Mouse (Mus musculus) left cerebral cortex, postnatal 10 days (tissue): ENCODE results near the gene Catsperd. TPM values are rescaled to one million over a fixed set of nuclear protein-coding genes. Genes with fewer than 3 reads are reported as not detected.

Experiments used
- DNase-seq, 2 experiments: peaks; one replicate each; pipeline ENCODE4 v3.0.0; 2021 to 2022; ENCODE audit warnings: low spot score in 2 of 2, mixed read lengths in 1 of 2; ENCODE audit errors: extremely low spot score in 1 of 2
- intact Hi-C: fragments of 180-260 bp; cut with DNase I; formaldehyde crosslinking; loops from one replicate; pipeline ENCODE4 v1.15.1; 2025
- total RNA-seq, 2 experiments: library from RNA; stranded (reverse); gene quantifications; 2 replicates each; pipeline ENCODE4 v1.2.3; 2021

The Catsperd gene
- total RNA-seq, 2 experiments from 2014 or later: 0.41 to 0.73 TPM

DNA sequence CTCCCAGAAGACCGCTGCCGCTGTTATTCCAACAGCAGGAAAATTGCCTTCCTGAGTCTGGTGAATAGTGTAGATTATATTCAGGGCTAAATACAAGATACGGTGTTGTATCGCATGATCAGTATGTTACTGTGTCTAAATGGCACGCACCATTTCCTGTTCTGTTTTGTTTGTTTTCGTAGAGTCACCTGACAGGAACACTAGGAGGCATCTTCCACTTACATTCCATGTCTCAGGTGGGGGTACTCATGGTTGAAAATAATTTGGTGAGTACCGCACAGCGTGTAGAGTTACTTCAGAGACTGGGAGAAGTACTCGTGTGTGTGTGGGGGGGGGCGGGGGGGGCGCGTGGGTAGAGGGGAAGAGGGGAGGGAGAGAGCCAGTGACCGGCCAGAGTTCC is 19.6 kb downstream of the Catsperd start:
- intact Hi-C loops: no loop called here
- DNase-seq: no peak

DNA sequence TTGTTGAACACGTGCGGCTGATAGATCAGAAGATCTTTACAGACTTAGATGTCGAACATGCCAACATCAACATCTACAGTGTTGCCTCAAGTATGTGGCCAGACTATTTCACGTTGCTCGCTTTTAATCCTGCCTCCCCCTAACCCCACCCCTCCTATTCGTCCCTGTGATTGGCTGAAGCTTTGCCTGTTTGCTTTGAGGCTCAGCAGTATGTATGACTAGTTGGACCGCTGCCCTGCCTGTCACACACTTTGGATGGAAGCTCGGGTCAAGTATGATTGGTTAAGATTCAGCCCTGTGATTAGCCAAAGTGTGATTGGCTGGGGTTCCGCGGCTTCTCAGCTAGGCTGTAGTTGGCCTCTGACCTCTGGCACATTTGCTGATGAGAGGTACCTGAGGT is 23.9 kb downstream of the Catsperd start:
- DNase-seq: peak in 1 of 2 experiments; percentile 56

DNA sequence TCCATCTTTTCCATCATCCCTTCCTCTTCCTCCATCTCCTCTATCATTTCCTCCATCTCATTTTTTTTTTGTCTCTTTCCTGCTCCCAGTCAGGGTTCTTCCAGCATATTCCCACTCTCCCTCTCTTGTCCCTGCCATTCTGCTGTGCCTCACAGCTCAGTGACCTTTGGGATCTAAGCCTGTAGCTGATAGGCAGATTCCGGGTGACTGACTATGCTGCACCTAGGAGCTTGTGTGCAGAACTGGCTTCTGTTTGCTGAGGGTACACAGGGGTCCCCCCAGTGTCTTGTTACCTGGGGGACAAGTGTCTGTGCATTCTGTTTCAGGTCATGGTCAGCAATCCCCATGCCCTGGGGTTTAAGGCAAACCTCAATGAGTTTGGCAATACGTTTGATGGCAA is 26.8 kb downstream of the Catsperd start:
- DNase-seq: no peak
- intact Hi-C loops: no loop called here

More for the DNA sequence above, 23.9 kb downstream of the Catsperd start:
- intact Hi-C loops: no loop called here

DNA sequence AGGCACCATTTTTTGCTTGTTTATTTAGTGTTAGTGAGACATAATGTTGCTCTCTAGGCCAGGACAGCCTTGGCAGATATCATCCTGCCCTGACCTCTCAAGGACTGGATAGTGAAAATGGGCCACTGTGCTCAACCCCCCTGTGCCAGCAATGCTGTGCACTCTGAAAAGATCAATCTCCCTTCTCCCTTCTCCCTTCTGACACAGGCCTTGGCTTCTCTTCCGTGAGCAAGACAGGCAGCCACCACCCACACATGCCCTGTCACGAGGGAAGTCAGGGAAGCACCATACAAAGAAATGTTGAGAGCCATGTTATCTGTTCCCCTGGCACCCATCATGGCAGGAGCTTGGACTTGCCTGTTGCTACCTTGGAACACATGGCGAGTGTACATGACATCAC is 27.4 kb downstream of the Catsperd start:
- DNase-seq: no peak
- intact Hi-C loops: no loop called here

DNA sequence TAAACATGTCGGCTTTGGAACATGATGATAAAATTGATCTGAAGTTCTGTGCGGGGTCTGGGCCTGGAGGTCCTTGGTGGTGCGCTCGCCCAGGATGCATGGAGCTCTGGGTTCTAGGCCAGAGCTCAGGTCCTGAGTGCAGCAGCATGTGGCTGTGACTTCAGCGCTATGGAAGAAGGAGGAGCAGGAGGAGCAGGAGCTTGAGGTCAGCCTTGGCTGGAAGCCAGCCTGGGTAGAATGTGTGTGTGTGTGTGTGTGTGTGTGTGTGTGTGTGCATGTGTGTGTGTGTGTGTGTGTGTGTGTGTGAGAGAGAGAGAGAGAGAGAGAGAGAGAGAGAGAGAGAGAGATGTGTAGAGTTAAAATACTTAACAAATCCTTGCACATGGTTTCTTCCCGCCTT is 28.2 kb downstream of the Catsperd start:
- no peak for DNase-seq
- intact Hi-C loops: no loop called here

DNA sequence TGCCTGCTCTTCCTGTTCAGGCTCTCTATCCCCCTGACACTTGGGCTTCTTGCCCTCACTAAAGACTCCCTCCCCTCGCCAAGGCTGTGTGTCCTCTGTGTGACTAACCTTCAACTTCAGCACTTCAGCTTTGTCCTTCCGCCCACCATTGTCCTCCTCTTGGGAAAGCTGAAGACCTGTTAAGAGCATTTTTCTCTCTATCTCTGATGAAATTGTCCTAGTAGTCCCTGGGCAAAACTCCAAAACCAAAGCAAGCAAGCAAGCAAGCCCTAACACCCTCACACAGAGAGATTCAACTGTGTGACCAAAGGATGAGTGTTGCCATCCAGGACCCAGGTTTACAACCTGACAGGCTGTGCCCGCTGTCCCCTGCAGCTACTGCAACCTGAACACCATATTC is 35.7 kb downstream of the Catsperd start:
- no peak for DNase-seq
- intact Hi-C loops: loop anchor here (5.0 kb wide), 1 partner anchor 36 kb away; the partner anchor contains the start of genes Catsperd and Lonp1

DNA sequence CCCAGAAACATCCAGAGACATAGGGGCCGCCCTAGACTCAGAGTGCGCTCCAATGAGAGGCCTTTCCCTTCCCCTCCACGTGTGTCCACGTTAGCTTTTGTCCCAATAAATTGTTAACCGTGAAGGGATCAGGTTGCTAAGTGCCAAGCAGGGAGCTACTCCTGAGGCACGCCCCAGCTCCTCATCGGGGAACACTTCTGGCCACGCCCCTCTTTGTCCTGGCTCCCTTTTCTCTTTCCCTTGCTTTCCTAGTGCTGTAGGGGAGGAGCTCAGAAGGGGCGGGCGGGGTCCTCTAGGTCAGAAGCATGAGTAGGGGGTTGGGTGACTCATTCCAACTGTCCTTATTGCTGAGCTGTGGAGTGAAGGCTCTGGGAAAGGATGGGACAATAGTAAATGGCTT is 36.4 kb downstream of the Catsperd start:
- DNase-seq: no peak

DNA sequence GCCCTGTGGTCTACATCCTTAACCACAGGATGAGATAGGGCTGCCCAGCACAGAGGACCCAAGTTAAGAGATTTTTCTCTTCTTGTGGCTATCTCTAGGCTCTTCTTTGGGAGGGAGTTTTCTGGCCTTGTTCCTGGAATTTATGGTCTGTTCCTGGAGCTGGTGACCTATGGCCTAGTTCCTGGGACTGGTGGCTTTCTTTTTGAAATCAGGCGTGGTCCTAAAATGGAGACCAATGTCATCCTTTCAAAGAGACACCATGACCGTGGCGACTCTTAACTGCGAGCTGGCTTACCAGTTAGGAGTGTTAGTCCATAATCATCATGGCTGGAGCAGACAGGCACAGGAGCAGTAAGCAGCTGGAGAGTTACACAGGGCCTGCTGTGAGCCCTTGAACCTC is 38.4 kb downstream of the Catsperd start:
- intact Hi-C loops: no loop called here
- no peak for DNase-seq

More for the DNA sequence above, 36.4 kb downstream of the Catsperd start:
- intact Hi-C loops: loop anchor here (5.0 kb wide), 1 partner anchor 37 kb away; the partner anchor contains the start of genes Catsperd and Lonp1

DNA sequence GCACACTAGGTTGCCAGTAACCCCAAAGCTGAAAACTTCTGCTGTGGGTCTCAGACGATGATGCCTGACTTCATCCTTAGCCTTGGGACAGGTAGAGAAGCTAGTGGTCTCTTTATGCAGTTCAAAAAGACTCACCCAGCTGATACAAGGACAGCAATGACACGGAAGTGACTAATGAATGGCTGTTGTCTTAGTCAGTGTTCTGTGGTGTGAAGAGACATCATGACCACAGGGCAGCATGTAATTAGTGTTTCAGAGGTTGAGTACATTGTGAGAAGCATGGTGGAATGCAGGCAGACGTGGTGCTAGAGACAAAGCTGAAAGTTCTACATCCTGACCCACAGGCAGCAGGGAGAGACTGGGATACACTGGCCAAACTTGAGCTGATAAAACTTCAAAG is 39.6 kb downstream of the Catsperd start:
- DNase-seq: no peak
- intact Hi-C loops: no loop called here

DNA sequence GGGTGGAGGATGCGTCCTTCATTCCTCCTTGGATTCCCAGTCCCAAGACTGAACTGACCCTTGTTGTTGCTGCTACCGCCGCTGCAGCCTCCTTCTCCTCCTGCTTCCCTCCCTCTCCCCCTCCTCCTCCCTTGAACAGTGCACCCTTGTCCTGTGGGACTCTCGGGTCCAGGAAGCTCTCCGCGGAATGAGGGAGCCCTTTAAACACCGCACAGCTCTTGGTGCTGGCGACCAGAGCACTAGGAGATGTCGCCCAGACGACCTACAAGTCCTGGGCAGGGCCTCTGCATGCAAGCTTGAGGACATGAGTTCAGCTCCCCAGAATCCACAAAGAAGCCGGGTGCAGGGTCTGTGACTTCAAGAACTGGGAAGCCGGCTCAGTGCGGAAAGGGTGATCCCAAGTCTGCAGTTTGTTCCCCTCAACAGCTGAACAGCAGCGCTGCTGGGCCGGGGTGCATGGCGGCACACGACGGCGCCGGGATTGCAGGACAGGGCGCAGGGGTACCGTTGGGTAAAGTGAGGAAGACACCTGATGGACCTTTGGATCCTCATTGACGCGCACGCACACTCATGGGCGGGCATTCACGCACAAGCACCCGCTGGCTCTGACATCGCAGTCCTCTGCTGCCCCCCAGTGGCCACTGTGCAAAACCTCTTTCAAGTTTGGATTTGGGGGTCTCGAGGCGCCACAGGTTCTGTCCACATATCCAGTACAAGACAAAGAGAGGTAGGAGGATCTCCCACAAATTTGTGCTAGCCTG is 40.6 kb downstream of the Catsperd start:
- DNase-seq: peak; percentile 65 to 91
- intact Hi-C loops: no loop called here

DNA sequence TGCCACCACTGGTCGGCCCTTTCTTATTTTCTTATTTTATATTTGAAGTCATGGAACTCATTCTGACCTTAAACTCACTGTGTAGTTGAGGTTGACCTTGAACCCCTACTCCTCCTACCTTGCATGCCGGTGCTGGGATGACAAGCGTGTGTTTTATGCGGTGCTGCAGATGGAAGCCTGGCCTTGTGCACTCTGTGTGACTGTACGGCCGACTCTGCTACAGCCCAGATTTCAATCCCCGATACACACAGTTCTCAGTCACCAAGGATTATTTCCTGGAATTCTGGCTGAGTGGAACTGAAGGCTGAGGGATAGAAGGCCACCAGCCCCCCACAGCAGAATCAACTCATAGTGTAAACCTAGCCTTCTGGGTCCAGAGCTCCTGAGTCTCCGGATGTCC is 41.8 kb downstream of the Catsperd start:
- intact Hi-C loops: loop anchor here (5.0 kb wide), 1 partner anchor 57 kb away; the partner anchor contains the start of gene Rpl36
- no peak for DNase-seq

DNA sequence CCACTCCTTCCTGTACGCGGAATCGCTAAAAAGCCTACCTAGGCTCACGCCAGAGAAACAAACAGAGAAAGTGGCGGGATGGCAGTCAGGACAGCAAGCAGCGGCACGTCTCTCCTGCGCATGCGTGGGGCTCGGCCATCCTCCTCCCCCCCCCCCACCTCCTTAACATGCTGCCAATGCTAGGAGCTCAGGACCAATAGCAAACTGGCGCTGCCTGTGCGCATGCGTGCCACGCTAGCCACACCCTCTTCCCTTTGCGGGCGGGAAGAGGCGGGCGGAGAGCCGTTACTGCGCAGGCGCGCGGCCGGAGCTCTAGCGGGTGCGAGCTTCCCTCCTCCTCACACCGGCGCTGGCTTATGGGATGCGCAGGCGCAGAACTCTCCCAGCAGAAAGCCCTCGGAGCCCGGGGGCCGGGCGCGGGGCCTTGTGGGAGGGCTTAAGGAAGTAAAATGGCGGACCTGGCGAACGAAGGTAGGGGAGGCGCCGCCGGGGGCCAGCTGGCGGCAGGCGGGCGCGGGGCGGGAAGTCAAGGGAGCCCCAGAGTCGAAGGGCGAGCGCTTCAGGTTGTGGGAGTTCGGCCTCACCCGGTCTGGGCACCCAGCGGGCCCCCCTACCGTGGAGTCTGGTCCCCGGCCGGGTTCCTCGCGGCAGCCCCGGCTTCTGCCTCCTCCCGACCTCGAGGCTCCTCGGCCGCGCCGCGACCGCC is 45.2 kb downstream of the Catsperd start, which contains the start of gene Ranbp3:
Gene Ranbp3 (plus strand): TSS at position 354 of the 706 bp plus-strand sequence.
- peak; percentile 98 to 100 for DNase-seq
- intact Hi-C loops: loop anchor here (5.0 kb wide), 1 partner anchor 61 kb away; the partner anchor contains the start of gene Rpl36

DNA sequence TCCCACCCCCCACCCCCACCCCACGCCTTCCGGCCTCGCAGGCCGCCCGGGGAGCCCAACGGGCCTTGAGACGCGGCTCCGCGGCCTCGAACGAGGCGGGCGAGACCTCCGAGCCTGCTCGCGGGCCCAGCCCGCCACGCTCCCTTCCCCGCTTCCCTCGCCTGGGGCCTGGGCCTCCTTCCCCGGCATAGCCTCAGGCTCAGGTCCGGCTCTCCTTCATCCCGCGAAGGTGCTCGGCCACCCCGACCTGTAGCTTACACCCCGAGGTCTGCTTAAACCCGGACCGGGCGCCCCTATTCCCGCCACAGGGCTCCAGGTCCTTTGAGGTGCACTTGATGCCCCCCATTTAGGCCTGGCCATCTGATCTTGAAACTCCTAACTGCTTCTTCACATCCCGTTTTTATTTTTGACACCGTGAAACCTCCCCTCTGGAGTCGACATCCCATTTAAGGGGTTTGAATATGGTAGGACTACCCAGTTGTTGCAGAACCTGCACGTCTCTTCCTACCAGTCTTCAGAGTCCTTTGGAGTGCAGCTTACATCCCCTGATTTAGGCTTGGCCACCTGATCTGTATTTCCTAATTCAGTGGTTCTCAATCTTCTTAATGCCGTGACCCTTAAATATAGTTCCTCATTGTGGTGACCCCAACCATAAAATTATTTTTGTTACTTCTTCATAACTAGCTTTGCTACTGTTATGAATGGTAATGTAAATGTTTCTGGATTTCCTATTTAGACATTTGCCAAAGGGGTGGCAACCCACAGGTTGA is 45.9 kb downstream of the Catsperd start:
- intact Hi-C loops: loop anchor here (5.0 kb wide), 1 partner anchor 62 kb away; the partner anchor contains the start of gene Rpl36

DNA sequence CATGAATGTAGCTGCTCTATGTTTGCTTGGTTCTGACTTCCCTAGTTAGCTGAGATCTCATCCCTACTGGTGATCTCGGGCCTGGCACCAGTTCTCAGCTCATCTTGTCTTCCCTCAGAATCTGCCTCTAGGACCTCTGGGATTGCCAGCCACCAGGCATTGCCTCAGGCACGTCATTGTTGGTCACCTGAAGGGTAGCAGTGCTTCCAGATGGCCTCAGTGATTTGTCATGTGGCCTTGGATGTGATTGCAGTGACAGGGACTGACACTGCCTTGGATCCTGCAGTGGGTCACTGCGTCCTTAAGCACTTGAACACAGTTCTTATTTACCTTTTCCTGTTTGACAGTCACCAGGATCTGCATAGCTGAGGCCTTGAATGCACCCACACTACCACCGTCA is 53.8 kb downstream of the Catsperd start:
- intact Hi-C loops: no loop called here
- no peak for DNase-seq

More for the DNA sequence above, 45.9 kb downstream of the Catsperd start:
- no peak for DNase-seq

DNA sequence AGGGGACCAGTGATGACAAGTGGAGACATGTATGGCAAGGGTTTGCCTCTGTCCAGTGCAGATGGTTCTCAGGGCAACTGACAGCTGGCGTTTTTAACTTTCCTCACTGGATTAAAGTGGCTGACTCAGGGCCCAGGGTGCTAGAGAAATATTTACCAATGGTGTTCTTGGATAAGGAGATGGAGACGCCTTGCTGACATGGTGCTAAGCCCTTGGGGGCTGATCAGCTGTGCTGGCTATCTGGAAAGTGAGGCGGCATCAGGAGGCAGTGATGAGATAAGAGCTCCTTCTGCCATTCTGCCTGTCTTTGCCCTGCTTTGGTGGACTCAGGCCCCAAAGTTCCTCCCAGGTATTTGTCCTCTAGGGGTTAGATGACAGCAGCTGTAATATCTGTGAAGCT is 54.9 kb downstream of the Catsperd start:
- no peak for DNase-seq
- intact Hi-C loops: no loop called here

DNA sequence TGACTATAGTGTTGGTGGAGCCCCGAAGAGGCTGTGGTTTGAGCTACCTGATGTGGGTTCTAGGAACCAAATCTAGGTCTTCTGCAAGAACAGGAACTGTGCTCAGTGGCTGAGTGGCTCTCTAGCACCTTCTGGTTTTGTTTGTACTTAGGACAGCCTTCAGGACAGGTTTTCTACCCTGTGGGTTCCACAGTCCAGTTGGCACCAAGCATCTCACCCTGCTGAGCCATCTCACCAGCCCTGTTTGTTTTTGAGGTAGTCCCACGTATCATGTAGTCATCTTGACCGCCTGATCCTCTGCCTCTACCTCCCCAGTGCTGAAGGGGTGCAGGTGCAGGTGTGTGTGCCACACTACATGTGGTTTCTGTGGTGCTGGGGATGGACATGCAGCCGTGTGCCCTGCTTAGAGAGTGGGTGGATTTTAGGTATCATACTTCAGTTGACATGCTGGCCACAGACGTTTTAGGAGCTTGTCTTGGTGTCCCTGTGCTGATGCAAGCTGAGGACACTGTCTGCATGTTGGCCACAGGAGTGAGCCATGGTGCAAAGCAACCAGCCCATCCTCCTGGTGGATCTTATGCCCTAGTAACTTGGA is 55.7 kb downstream of the Catsperd start:
- intact Hi-C loops: no loop called here
- no peak for DNase-seq

DNA sequence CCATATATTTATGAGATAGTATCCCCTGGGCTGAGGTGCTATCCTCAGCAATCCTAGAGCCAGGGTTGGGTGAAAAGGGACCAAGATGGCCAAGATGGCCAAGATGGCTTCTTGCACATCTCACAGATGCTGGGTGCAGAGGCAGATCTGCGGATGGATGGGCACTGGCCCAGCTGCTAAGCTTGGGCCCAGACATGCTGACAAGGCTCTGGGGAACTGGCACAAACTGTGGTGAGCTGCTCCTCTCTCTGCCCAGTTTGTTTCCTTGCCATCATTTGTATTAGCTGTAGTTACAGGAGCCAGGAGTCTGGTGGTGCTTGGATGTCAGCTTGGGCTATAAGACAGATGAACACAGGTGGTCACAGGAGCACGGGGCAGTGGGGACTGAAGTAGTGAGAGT is 56.7 kb downstream of the Catsperd start:
- DNase-seq: no peak
- intact Hi-C loops: no loop called here

DNA sequence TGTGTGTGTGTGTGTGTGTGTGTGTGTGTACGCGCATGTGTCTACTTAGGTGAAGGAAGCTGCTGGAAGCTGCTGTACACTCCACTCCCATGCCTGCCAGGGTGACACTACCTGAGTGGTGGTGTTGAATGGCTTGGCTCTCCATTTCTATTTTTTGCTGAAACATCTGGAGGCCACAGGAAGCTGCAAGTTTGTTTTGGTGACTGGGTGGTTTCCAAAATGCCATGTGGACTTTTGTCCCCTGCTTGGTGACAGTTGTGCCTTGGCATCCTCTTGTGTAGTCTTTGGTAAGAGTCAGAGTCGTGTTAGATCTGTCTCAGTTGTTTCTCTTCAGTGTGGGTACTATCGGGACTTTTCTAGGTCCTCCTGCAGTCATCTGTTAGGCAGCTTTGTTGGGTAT is 58.9 kb downstream of the Catsperd start:
- DNase-seq: no peak

DNA sequence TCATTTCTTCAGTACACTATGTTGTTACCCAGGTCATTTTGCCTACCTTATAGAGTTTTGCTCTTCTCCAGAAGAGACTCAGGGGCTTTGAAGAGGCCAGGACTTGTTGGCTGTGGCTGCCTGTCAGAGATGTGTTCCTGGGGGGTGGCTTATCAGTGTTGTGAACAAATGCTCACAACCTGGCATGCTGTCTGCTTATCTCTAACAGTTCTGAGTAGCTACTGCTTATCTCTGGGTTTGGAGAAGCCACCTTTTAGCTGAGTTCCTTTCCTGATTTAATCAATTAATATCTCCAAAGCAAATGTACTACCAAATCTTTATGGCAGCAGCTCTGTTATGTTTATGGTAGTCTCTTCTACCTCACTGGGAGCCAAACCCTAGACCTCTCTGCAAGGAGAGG is 60.1 kb downstream of the Catsperd start:
- intact Hi-C loops: no loop called here
- DNase-seq: no peak

More for the DNA sequence above, 58.9 kb downstream of the Catsperd start:
- intact Hi-C loops: no loop called here
